Mouse (Mus musculus) liver, postnatal 0 days (tissue): Measurements from ENCODE around the gene Mroh9. TPM values are rescaled to one million over a fixed set of nuclear protein-coding genes. Genes with fewer than 3 reads are reported as not detected.

Experiments
- ATAC-seq: fragments of 200-750 bp; cut with Nextera tagmentation; 2 replicates; pipeline ENCODE4 v1.8.0; 2017; ENCODE audit warnings: mild to moderate bottlenecking, moderate library complexity
- DNase-seq: peaks from one replicate; pipeline ENCODE4 v3.0.0-alpha.2; 2016
- H3K27ac ChIP-seq: fragments of 300-500 bp; sonication (generic); 2 replicates; pipeline ENCODE4 v1.5.1; 2014; ENCODE audit warnings: antibody characterized with exemption, moderate library complexity, mild to moderate bottlenecking, low read depth
- H3K27me3 ChIP-seq: fragments of 300-500 bp; sonication (generic); 2 replicates; pipeline ENCODE4 v1.6.1; 2014; ENCODE audit warnings: low read length, control low read depth, mixed read lengths; ENCODE audit not compliant: insufficient read depth
- H3K36me3 ChIP-seq: fragments of 300-500 bp; sonication (generic); replicated peaks from 2 replicates; pipeline ENCODE4 v1.6.1; 2014; ENCODE audit warnings: mild to moderate bottlenecking, control low read depth, low read length, moderate library complexity, mixed read lengths; ENCODE audit not compliant: insufficient read depth
- H3K4me1 ChIP-seq: fragments of 300-500 bp; sonication (generic); 2 replicates; pipeline ENCODE4 v1.6.1; 2014; ENCODE audit warnings: antibody characterized with exemption, mild to moderate bottlenecking, control low read depth; ENCODE audit not compliant: insufficient read depth
- H3K4me2 ChIP-seq: fragments of 300-500 bp; sonication (generic); 2 replicates; pipeline ENCODE4 v1.6.1; 2014; ENCODE audit warnings: low read depth, mild to moderate bottlenecking, low read length, moderate library complexity, mixed read lengths
- H3K4me3 ChIP-seq: fragments of 300-500 bp; sonication (generic); 2 replicates; pipeline ENCODE4 v1.5.1; 2014; ENCODE audit warnings: low read depth, low read length
- H3K9ac ChIP-seq: fragments of 300-500 bp; sonication (generic); replicated peaks from 2 replicates; pipeline ENCODE4 v1.6.1; 2014; ENCODE audit warnings: mild to moderate bottlenecking, moderate library complexity
- H3K9me3 ChIP-seq: fragments of 300-500 bp; sonication (generic); 2 replicates; pipeline ENCODE4 v1.6.1; 2016; ENCODE audit warnings: mild to moderate bottlenecking, control low read depth, low read length, mixed read lengths
- CTCF ChIP-seq: sonication (generic); IDR thresholded peaks from 2 replicates; pipeline ENCODE4 v1.5.1; 2016; ENCODE audit warnings: antibody characterized with exemption, low read depth
- EP300 ChIP-seq: IDR thresholded peaks from 2 replicates; pipeline ENCODE4 v1.6.1; 2016; ENCODE audit warnings: antibody characterized with exemption, low read depth, mild to moderate bottlenecking
- WGBS: fragments of 180-500 bp; shearing (Covaris S2); extraction: QIAGEN DNeasy Blood & Tissue Kit; methylation state at CpG from one replicate; pipeline ENCODE4 v1.1.7; 2014; ENCODE audit not compliant: insufficient replicate concordance; 5-methylcytosine and 5-hydroxymethylcytosine counted together
- polyA plus RNA-seq: library from polyadenylated mRNA; unstranded; fragments of >200 nt; fragmentation: Nextera tagmentation; extraction: Ambion mirVana; gene quantifications from 2 replicates; pipeline ENCODE4 v1.2.1, GENCODE M21; 2015

Mroh9 gene
- polyA plus RNA-seq, 1 experiment from 2014 or later = not detected

GRCm38 (mm10) chr1:162986121-162986748 is 99.2 kb downstream of the Mroh9 start:
- TF ChIP-seq EP300 (no peak), CTCF (no peak)
- Histone ChIP-seq H3K27ac (no peak overlapping the region), H3K4me2 (no peak overlapping the region), H3K4me1 (no peaks in the 10 kb centered on the region), H3K9me3 (no peaks in the 10 kb centered on the region), H3K4me3 (no peak overlapping the region), H3K27me3 (no peaks in the 10 kb centered on the region), H3K9ac (no peak overlapping the region), H3K36me3 (no peaks in the 10 kb centered on the region)
- 73% methylated on average over 2 of the region's 2 CpGs for WGBS
- DNase-seq (no peak), ATAC-seq (no peak)

GRCm38 (mm10) chr1:162984428-162984827 is 101.0 kb downstream of the Mroh9 start, which contains the start of gene Fmo3:
Gene Fmo3 (minus strand): TSS chr1:162984528.
- no peak for TF ChIP-seq EP300
- no peak for TF ChIP-seq CTCF
- H3K9ac ChIP-seq = no peak within 1 kb of the TSS
- H3K9me3 ChIP-seq = no peaks in the 10 kb centered on the region
- no peak for DNase-seq
- no peak within 1 kb of the TSS for H3K27ac ChIP-seq
- H3K4me3 ChIP-seq = no peak within 1 kb of the TSS
- no peaks in the 10 kb centered on the region for H3K36me3 ChIP-seq
- 68% methylated on average over 1 of the region's 1 CpGs for WGBS
- no peaks in the 10 kb centered on the region for H3K4me1 ChIP-seq
- H3K27me3 ChIP-seq = no peaks in the 10 kb centered on the region
- ATAC-seq = no peak
- no peak within 1 kb of the TSS for H3K4me2 ChIP-seq

Other genes starting within 250 kb of the Mroh9 start
- 49.7 and 51.5 TPM in 2 replicates for gene Fmo1, start 219.1 kb downstream of the Mroh9 start, polyA plus RNA-seq
- 0.55 and 0.62 TPM in 2 replicates for gene Fmo2, start 186.9 kb downstream of the Mroh9 start, polyA plus RNA-seq
- gene Fmo6, start 148.2 kb downstream of the Mroh9 start, polyA plus RNA-seq = not detected in 2 replicates
- 0.08 TPM in 1 of 2 replicates, not detected in the other for gene Fmo3, start 101.1 kb downstream of the Mroh9 start, polyA plus RNA-seq
- 0.13 and 0.37 TPM in 2 replicates for gene Prrx1, start 228.0 kb upstream of the Mroh9 start, polyA plus RNA-seq